19 mouse cellular contexts compared by ENCODE assay signal in the genomic region with DNA sequence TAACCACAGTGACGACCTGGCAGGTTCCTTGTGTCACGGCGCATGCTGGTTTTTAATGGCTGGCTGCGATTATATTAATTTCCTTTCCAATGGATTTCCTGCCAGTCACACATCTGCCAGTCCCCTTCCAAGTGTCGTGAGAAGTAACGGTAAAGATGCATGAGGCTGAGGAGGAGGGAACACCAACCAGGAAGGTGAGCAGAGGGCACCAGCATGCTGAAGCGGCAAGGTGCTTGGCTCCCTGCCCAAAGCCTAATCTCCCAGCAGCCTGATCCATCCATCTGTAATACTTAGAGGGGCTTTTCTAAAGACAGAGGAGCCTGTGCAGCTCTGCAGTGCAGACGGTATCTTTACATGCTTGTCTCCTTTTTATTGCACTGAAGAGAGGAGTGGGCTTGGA. TPM values are rescaled to one million over a fixed set of nuclear protein-coding genes. Genes with fewer than 3 reads are reported as not detected.
DNase-seq lines count a peak whose midpoint lies in the region; ATAC-seq lines count a peak whose summit lies in the region.
"Had no signal": no experiment of that assay in that cellular context is flagged by ENCODE, and none has a peak within 500 bp of the region (broad histone marks: within the 10 kb centered on the region; RNA-seq: fewer than 3 reads in every experiment).

No protein-coding gene starts in this region.

- no peak overlapping the region for H3K4me2 ChIP-seq in forebrain, embryonic 13.5 days
- H3K4me2 ChIP-seq in forebrain, embryonic 11.5 days (ENCODE audit: low read depth, low read length, severe bottlenecking) = no peak overlapping the region
- no peak overlapping the region for H3K4me2 ChIP-seq in midbrain, embryonic 15.5 days
- H3K4me2 ChIP-seq in midbrain, embryonic 13.5 days (replicated peaks) = no peak overlapping the region
- H3K4me2 ChIP-seq in neural tube, embryonic 14.5 days (ENCODE audit: low read depth, low read length) = no peak overlapping the region

- H3K4me1 ChIP-seq in forebrain, embryonic 13.5 days = peaks cover 28% of the 10 kb centered on the region
- peaks cover 5% of the 10 kb centered on the region; the same call in 1 of the 2 replicates for H3K4me1 ChIP-seq in forebrain, embryonic 11.5 days (replicated peaks; ENCODE audit: control insufficient read depth, insufficient read depth, low read length)
- H3K4me1 ChIP-seq in midbrain, embryonic 15.5 days = peaks cover 28% of the 10 kb centered on the region
- H3K4me1 ChIP-seq in midbrain, embryonic 13.5 days (replicated peaks) = peaks cover 38% of the 10 kb centered on the region
- H3K4me1 ChIP-seq in neural tube, embryonic 14.5 days (ENCODE audit: control insufficient read depth, insufficient read depth, low read length) = peaks cover 22% of the 10 kb centered on the region

- H3K36me3 ChIP-seq in forebrain, embryonic 13.5 days (ENCODE audit: poor library complexity, severe bottlenecking) = peaks cover 12% of the 10 kb centered on the region
- H3K36me3 ChIP-seq in forebrain, embryonic 11.5 days (ENCODE audit: control insufficient read depth, insufficient read depth, low read length) = no peaks in the 10 kb centered on the region; the same call in 1 of the 2 replicates
- H3K36me3 ChIP-seq in midbrain, embryonic 15.5 days (replicated peaks) = peaks cover 7% of the 10 kb centered on the region
- H3K36me3 ChIP-seq in midbrain, embryonic 13.5 days = peaks cover 14% of the 10 kb centered on the region
- H3K36me3 ChIP-seq in neural tube, embryonic 14.5 days (ENCODE audit: control insufficient read depth, insufficient read depth, low read length) = peaks cover 12% of the 10 kb centered on the region
- H3K36me3 ChIP-seq: intestine, embryonic 15.5 days had no signal

- H3K4me3 ChIP-seq in forebrain, embryonic 13.5 days = no peak overlapping the region
- no peak overlapping the region for H3K4me3 ChIP-seq in forebrain, embryonic 11.5 days (ENCODE audit: low read depth, low read length)
- H3K4me3 ChIP-seq in midbrain, embryonic 15.5 days = no peak overlapping the region
- no peak overlapping the region for H3K4me3 ChIP-seq in midbrain, embryonic 13.5 days (replicated peaks)
- no peak overlapping the region for H3K4me3 ChIP-seq in neural tube, embryonic 14.5 days (ENCODE audit: low read depth, low read length)
- H3K4me3 ChIP-seq: erythroblast, embryonic 14.5 days; heart, embryonic 10.5 days; intestine, embryonic 15.5 days had no signal

- H3K27ac ChIP-seq in forebrain, embryonic 13.5 days = peak overlapping the region; percentile 35
- H3K27ac ChIP-seq in forebrain, embryonic 11.5 days (ENCODE audit: low read depth, low read length) = no peak overlapping the region
- 0 out of 2 replicates have a peak overlapping the region, but pooled peaks have one; percentile 6 for H3K27ac ChIP-seq in midbrain, embryonic 15.5 days
- no peak overlapping the region for H3K27ac ChIP-seq in midbrain, embryonic 13.5 days
- H3K27ac ChIP-seq in neural tube, embryonic 14.5 days (ENCODE audit: low read depth, low read length) = peak overlapping the region; percentile 22; the same call in 1 of the 2 replicates
- H3K27ac ChIP-seq: intestine, embryonic 15.5 days; kidney, postnatal 0 days had no signal

- DNase-seq in forebrain, embryonic 11.5 days (ENCODE audit: low spot score) = no peak
- DNase-seq in cerebellum, adult 9-10 months = peak; percentile 54
- DNase-seq in ovary, postnatal 14 days (ENCODE audit: low spot score) = no peak
- DNase-seq in urinary bladder, postnatal 14 days (ENCODE audit: low spot score) = no peak
- DNase-seq: adrenal gland, postnatal 36 days; gastrocnemius, postnatal 25 days; layer of hippocampus, postnatal 36 days; liver, embryonic 13.5 days had no signal

- H3K9me3 ChIP-seq in forebrain, embryonic 13.5 days (replicated peaks) = no peaks in the 10 kb centered on the region
- H3K9me3 ChIP-seq in forebrain, embryonic 11.5 days (ENCODE audit: control insufficient read depth, low read length) = no peaks in the 10 kb centered on the region
- H3K9me3 ChIP-seq in midbrain, embryonic 15.5 days = no peaks in the 10 kb centered on the region
- H3K9me3 ChIP-seq in midbrain, embryonic 13.5 days = no peaks in the 10 kb centered on the region
- no peaks in the 10 kb centered on the region for H3K9me3 ChIP-seq in neural tube, embryonic 14.5 days (ENCODE audit: control insufficient read depth, low read length)
- H3K9me3 ChIP-seq: embryonic facial prominence, embryonic 10.5 days; heart, embryonic 10.5 days; intestine, embryonic 15.5 days; liver, embryonic 13.5 days had no signal

- H3K27me3 ChIP-seq in forebrain, embryonic 13.5 days = peaks cover 18% of the 10 kb centered on the region
- peaks cover 3% of the 10 kb centered on the region; the same call in 1 of the 2 replicates for H3K27me3 ChIP-seq in forebrain, embryonic 11.5 days (ENCODE audit: control insufficient read depth, insufficient read depth, low read length)
- H3K27me3 ChIP-seq in midbrain, embryonic 15.5 days (replicated peaks) = no peaks in the 10 kb centered on the region
- peaks cover 15% of the 10 kb centered on the region; the same call in 1 of the 2 replicates for H3K27me3 ChIP-seq in midbrain, embryonic 13.5 days
- H3K27me3 ChIP-seq in neural tube, embryonic 14.5 days (ENCODE audit: control insufficient read depth, insufficient read depth, low read length) = no peaks in the 10 kb centered on the region
- H3K27me3 ChIP-seq: CH12.LX; intestine, embryonic 15.5 days had no signal

- ATAC-seq in forebrain, embryonic 13.5 days = no peak
- no peak for ATAC-seq in forebrain, embryonic 11.5 days (replicated peaks; ENCODE audit: low FRiP score)
- ATAC-seq in midbrain, embryonic 15.5 days (replicated peaks) = no peak
- no peak for ATAC-seq in midbrain, embryonic 13.5 days
- no peak for ATAC-seq in neural tube, embryonic 14.5 days (ENCODE audit: low read depth)
- ATAC-seq: activated CD4-positive, CD25-positive, alpha-beta regulatory T cell, adult 4 months; intestine, embryonic 15.5 days had no signal

- WGBS in forebrain, embryonic 13.5 days = 73% methylated on average over 8 of the region's 8 CpGs
- WGBS in forebrain, embryonic 11.5 days = 93% methylated on average over 8 of the region's 8 CpGs
- WGBS in midbrain, embryonic 15.5 days = 75% methylated on average over 8 of the region's 8 CpGs
- WGBS in midbrain, embryonic 13.5 days = 77% methylated on average over 8 of the region's 8 CpGs
- 71% methylated on average over 8 of the region's 8 CpGs for whole genome bisulfite sequencing in neural tube, embryonic 14.5 days

- H3K9ac ChIP-seq in forebrain, embryonic 13.5 days = no peak overlapping the region
- no peak overlapping the region for H3K9ac ChIP-seq in forebrain, embryonic 11.5 days (ENCODE audit: low read length)
- no peak overlapping the region for H3K9ac ChIP-seq in midbrain, embryonic 15.5 days
- no peak overlapping the region for H3K9ac ChIP-seq in midbrain, embryonic 13.5 days (replicated peaks)
- no peak overlapping the region for H3K9ac ChIP-seq in neural tube, embryonic 14.5 days (replicated peaks; ENCODE audit: low read depth, low read length)
- H3K9ac ChIP-seq: intestine, embryonic 15.5 days; liver, embryonic 13.5 days had no signal

RNA-seq across cellular contexts. Expression of gene A430005L14Rik, which starts 1.4 kb away (rescaled TPM):
- polyA plus RNA-seq in forebrain, embryonic 13.5 days (2015; fragmentation: Nextera tagmentation; extraction: Ambion mirVana) = 82.9 and 86.8 TPM in 2 replicates
- polyA plus RNA-seq in forebrain, embryonic 11.5 days (2014; fragmentation: Nextera tagmentation; extraction: Ambion mirVana) = 115 and 116 TPM in 2 replicates
- polyA plus RNA-seq in midbrain, embryonic 15.5 days (2015; fragmentation: Nextera tagmentation; extraction: Ambion mirVana) = 58.4 and 58.8 TPM in 2 replicates
- polyA plus RNA-seq in midbrain, embryonic 13.5 days (2015; fragmentation: Nextera tagmentation; extraction: Ambion mirVana) = 68.2 and 78.9 TPM in 2 replicates
- 52.7 and 57.5 TPM in 2 replicates for polyA plus RNA-seq in neural tube, embryonic 14.5 days (2014; fragmentation: Nextera tagmentation; extraction: Ambion mirVana)

RNA-seq across cellular contexts. Expression of gene Dffb, which starts 19.3 kb away (rescaled TPM):
- polyA plus RNA-seq in forebrain, embryonic 13.5 days (2015; fragmentation: Nextera tagmentation; extraction: Ambion mirVana) = 12.4 and 12.7 TPM in 2 replicates
- polyA plus RNA-seq in forebrain, embryonic 11.5 days (2014; fragmentation: Nextera tagmentation; extraction: Ambion mirVana) = 13.0 and 14.1 TPM in 2 replicates
- 11.5 and 12.6 TPM in 2 replicates for polyA plus RNA-seq in midbrain, embryonic 15.5 days (2015; fragmentation: Nextera tagmentation; extraction: Ambion mirVana)
- polyA plus RNA-seq in midbrain, embryonic 13.5 days (2015; fragmentation: Nextera tagmentation; extraction: Ambion mirVana) = 12.0 and 13.0 TPM in 2 replicates
- polyA plus RNA-seq in neural tube, embryonic 14.5 days (2014; fragmentation: Nextera tagmentation; extraction: Ambion mirVana) = 11.7 and 12.5 TPM in 2 replicates

RNA-seq across cellular contexts. Expression of gene Cep104, which starts 19.3 kb away (rescaled TPM):
- 19.9 and 20.4 TPM in 2 replicates for polyA plus RNA-seq in forebrain, embryonic 13.5 days (2015; fragmentation: Nextera tagmentation; extraction: Ambion mirVana)
- 22.6 and 24.9 TPM in 2 replicates for polyA plus RNA-seq in forebrain, embryonic 11.5 days (2014; fragmentation: Nextera tagmentation; extraction: Ambion mirVana)
- polyA plus RNA-seq in midbrain, embryonic 15.5 days (2015; fragmentation: Nextera tagmentation; extraction: Ambion mirVana) = 21.0 and 21.9 TPM in 2 replicates
- polyA plus RNA-seq in midbrain, embryonic 13.5 days (2015; fragmentation: Nextera tagmentation; extraction: Ambion mirVana) = 18.0 and 20.4 TPM in 2 replicates
- 18.4 and 18.7 TPM in 2 replicates for polyA plus RNA-seq in neural tube, embryonic 14.5 days (2014; fragmentation: Nextera tagmentation; extraction: Ambion mirVana)

RNA-seq across cellular contexts. Expression of gene Lrrc47, which starts 55.9 kb away (rescaled TPM):
- 20.3 and 20.9 TPM in 2 replicates for polyA plus RNA-seq in forebrain, embryonic 13.5 days (2015; fragmentation: Nextera tagmentation; extraction: Ambion mirVana)
- 12.3 and 19.2 TPM in 2 replicates for polyA plus RNA-seq in forebrain, embryonic 11.5 days (2014; fragmentation: Nextera tagmentation; extraction: Ambion mirVana)
- 23.1 and 25.6 TPM in 2 replicates for polyA plus RNA-seq in midbrain, embryonic 15.5 days (2015; fragmentation: Nextera tagmentation; extraction: Ambion mirVana)
- polyA plus RNA-seq in midbrain, embryonic 13.5 days (2015; fragmentation: Nextera tagmentation; extraction: Ambion mirVana) = 21.2 and 24.7 TPM in 2 replicates
- 10.1 and 11.8 TPM in 2 replicates for polyA plus RNA-seq in neural tube, embryonic 14.5 days (2014; fragmentation: Nextera tagmentation; extraction: Ambion mirVana)

Comparison
In these comparisons a context has a peak if more than half of its experiments do, and no peak if none do; other contexts are left out.
1. H3K27ac ChIP-seq: peak in forebrain, embryonic 13.5 days (single experiment), midbrain, embryonic 15.5 days (single experiment) and neural tube, embryonic 14.5 days (single experiment); none in forebrain, embryonic 11.5 days (single experiment) and midbrain, embryonic 13.5 days (single experiment).